Mouse (Mus musculus) small intestine, adult 2 months (tissue): Measurements from ENCODE around the gene Gale.

Source experiments
- CTCF ChIP-seq: fragments of 200-500 bp; IDR thresholded peaks from 2 replicates; pipeline ENCODE4 v1.5.1; 2012; ENCODE audit warnings: low read depth, mild to moderate bottlenecking, control low read depth, inconsistent platforms, low read length, moderate library complexity, mixed read lengths; ENCODE audit not compliant: insufficient replicate concordance, insufficient read length; ENCODE audit errors: extremely low read depth
- POLR2A ChIP-seq: fragments of 200-500 bp; IDR thresholded peaks from 2 replicates; pipeline ENCODE4 v1.6.1; 2012; ENCODE audit warnings: low read depth, mild to moderate bottlenecking, control low read depth, inconsistent platforms, low read length, moderate library complexity

- TF ChIP-seq POLR2A, result no peak
- no peak for TF ChIP-seq CTCF
Measured at GRCm38 (mm10) chr4:135926195-135926808, 37.2 kb upstream of the Gale start.
